9 mouse cellular contexts compared by ENCODE assay signal in the genomic region with DNA sequence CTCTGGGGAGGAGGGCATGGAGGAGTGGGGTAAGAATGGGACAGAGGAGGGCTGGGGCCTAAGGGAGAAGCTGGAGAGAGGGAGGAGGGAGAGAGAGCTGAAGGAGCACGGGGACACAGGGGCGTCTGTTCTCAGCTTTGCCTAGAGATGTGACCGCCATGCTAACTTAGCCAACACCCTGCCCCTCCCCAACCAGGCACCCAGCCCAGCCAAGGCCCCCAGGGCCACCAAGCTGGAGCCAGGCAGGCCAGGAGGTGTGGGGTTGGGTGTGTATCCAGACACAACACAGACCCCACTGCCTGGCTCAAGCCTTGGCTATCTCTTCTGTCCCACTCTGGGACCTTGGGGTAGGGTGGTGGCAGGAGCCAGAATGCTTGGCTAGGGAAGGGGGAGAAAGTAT. TPM values are rescaled to one million over a fixed set of nuclear protein-coding genes. Genes with fewer than 3 reads are reported as not detected.
DNase-seq lines count a peak whose midpoint lies in the region; ATAC-seq and TF ChIP-seq lines count a peak whose summit lies in the region.
"Had no signal": no experiment of that assay in that cellular context is flagged by ENCODE, and none has a peak within 500 bp of the region (broad histone marks: within the 10 kb centered on the region; RNA-seq: fewer than 3 reads in every experiment).

No protein-coding gene starts in this region.

- peaks cover 62% of the 10 kb centered on the region for H3K4me1 ChIP-seq in forebrain, embryonic 15.5 days
- H3K4me1 ChIP-seq in hindbrain, embryonic 13.5 days (replicated peaks) = peaks cover 65% of the 10 kb centered on the region

- H3K27me3 ChIP-seq in C2C12 (ENCODE audit: control insufficient read depth, insufficient read depth, insufficient read length) (no peaks in the 10 kb centered on the region), myocyte (ENCODE audit: control insufficient read depth, insufficient read depth, insufficient read length) (no peaks in the 10 kb centered on the region)
- H3K27me3 ChIP-seq in forebrain, embryonic 15.5 days = no peaks in the 10 kb centered on the region
- H3K27me3 ChIP-seq in hindbrain, embryonic 13.5 days = no peaks in the 10 kb centered on the region

- H3K4me3 ChIP-seq in C2C12 (ENCODE audit: insufficient read depth, poor library complexity, severe bottlenecking) (no peak overlapping the region), myocyte (peak overlapping the region; percentile 85)
- H3K4me3 ChIP-seq in forebrain, embryonic 15.5 days = no peak overlapping the region
- no peak overlapping the region for H3K4me3 ChIP-seq in hindbrain, embryonic 13.5 days
- H3K4me3 ChIP-seq: erythroblast, embryonic 14.5 days had no signal

- 43% methylated on average over 3 of the region's 3 CpGs for WGBS in forebrain, embryonic 15.5 days
- WGBS in hindbrain, embryonic 13.5 days = 41% methylated on average over 3 of the region's 3 CpGs

- peak; percentile 98 for DNase-seq in heart, adult 11 months
- no peak for DNase-seq in heart, adult 8-10 months (ENCODE audit: low spot score)
- DNase-seq in frontal cortex, postnatal 10 days (ENCODE audit: low spot score in 2 of 2) = no peak
- DNase-seq in kidney, adult 11 months = no peak

- peaks cover 91% of the 10 kb centered on the region for H3K79me2 ChIP-seq in C2C12 (ENCODE audit: control insufficient read depth, insufficient read depth)
- H3K79me2 ChIP-seq in myocyte (ENCODE audit: control insufficient read depth, insufficient read depth) = peaks cover 74% of the 10 kb centered on the region

- peak; percentile 30 for TF ChIP-seq POLR2A in myocyte (IDR thresholded peaks at IDR 0.05; ENCODE audit: insufficient read length, low read depth)

- no peaks in the 10 kb centered on the region for H3K9me3 ChIP-seq in forebrain, embryonic 15.5 days
- no peaks in the 10 kb centered on the region for H3K9me3 ChIP-seq in hindbrain, embryonic 13.5 days

- no peak overlapping the region for H3K9ac ChIP-seq in forebrain, embryonic 15.5 days (replicated peaks)
- H3K9ac ChIP-seq in hindbrain, embryonic 13.5 days = 0 out of 2 replicates have a peak overlapping the region, but pooled peaks have one; percentile 19

- TF ChIP-seq CTCF in C2C12 (IDR thresholded peaks at IDR 0.05; ENCODE audit: control insufficient read depth, insufficient read depth, insufficient read length) = no peak

- peaks cover 47% of the 10 kb centered on the region for H3K36me3 ChIP-seq in C2C12 (ENCODE audit: control insufficient read depth, insufficient read depth)
- peaks cover 24% of the 10 kb centered on the region for H3K36me3 ChIP-seq in forebrain, embryonic 15.5 days
- H3K36me3 ChIP-seq in hindbrain, embryonic 13.5 days = peaks cover 32% of the 10 kb centered on the region
- peaks cover 16% of the 10 kb centered on the region for H3K36me3 ChIP-seq in myocyte (ENCODE audit: control insufficient read depth, insufficient read depth)

- H3K27ac ChIP-seq in forebrain, embryonic 15.5 days (replicated peaks) = 0 out of 2 replicates have a peak overlapping the region, but pooled peaks have one; percentile 21
- H3K27ac ChIP-seq in hindbrain, embryonic 13.5 days = peak overlapping the region; percentile 49; the same call in 1 of the 2 replicates

- H3K4me2 ChIP-seq in forebrain, embryonic 15.5 days (replicated peaks) = no peak overlapping the region
- H3K4me2 ChIP-seq in hindbrain, embryonic 13.5 days = peak overlapping the region; percentile 84; the same call in 1 of the 2 replicates
- peak overlapping the region; percentile 94 for H3K4me2 ChIP-seq in myocyte (ENCODE audit: low read depth)

- H3ac ChIP-seq in C2C12 (ENCODE audit: control insufficient read depth, insufficient read length, low read depth) (peak overlapping the region; percentile 54), myocyte (ENCODE audit: control insufficient read depth, insufficient read length) (no peak overlapping the region)

- peaks cover 77% of the 10 kb centered on the region for H3K79me3 ChIP-seq in C2C12 (ENCODE audit: low read depth)

- no peak for ATAC-seq in forebrain, embryonic 15.5 days (replicated peaks)
- ATAC-seq in hindbrain, embryonic 13.5 days (ENCODE audit: low FRiP score) = no peak

TF ChIP-seq in C2C12, 6 proteins besides CTCF, POLR2A, EP300 and RAD21:
- TF ChIP-seq FOSL1 (IDR thresholded peaks at IDR 0.05; ENCODE audit: insufficient read depth, low read length, poor library complexity, severe bottlenecking) (no peak), MYOD1 (IDR thresholded peaks at IDR 0.05; ENCODE audit: control insufficient read depth, insufficient read length, low read depth) (no peak), MAX (IDR thresholded peaks at IDR 0.05) (no peak), CEBPB (IDR thresholded peaks at IDR 0.05; ENCODE audit: low read depth) (no peak), USF1 (IDR thresholded peaks at IDR 0.05; ENCODE audit: low read depth) (no peak)

TF ChIP-seq in myocyte, 11 proteins besides CTCF, POLR2A, EP300 and RAD21:
- TF ChIP-seq E2F4 (IDR thresholded peaks at IDR 0.05; ENCODE audit: insufficient read depth) = no peak
- TF ChIP-seq POLR2AphosphoS2 (IDR thresholded peaks at IDR 0.05; ENCODE audit: insufficient read length, low read depth) = peak; percentile 50
- TF ChIP-seq MYOG (IDR thresholded peaks at IDR 0.05; ENCODE audit: control insufficient read depth in 1 of 3, insufficient read depth in 1 of 3, insufficient read length in 2 of 3, low read depth in 2 of 3) = peak in 1 of 3 experiments; percentile 35

RNA-seq across cellular contexts. Expression of a gene that starts 5.4 kb away (rescaled TPM):
- 10 to 100 TPM; 64.0 to 88.9 (median 74.0) TPM for total RNA-seq in heart, adult 8-10 months (2022)
- 190 TPM for polyA plus RNA-seq in C2C12 (2012; fragmentation: generic; extraction: Trizol)
- 93.1 and 95.7 TPM in 2 replicates for polyA plus RNA-seq in forebrain, embryonic 15.5 days (2015; fragmentation: Nextera tagmentation; extraction: Ambion mirVana)
- polyA plus RNA-seq in hindbrain, embryonic 13.5 days (2015; fragmentation: Nextera tagmentation; extraction: Ambion mirVana) = 101 and 108 TPM in 2 replicates
- 244 TPM for polyA plus RNA-seq in myocyte (2012; fragmentation: generic; extraction: Trizol)

RNA-seq across cellular contexts. Expression of a gene that starts 27.2 kb away (rescaled TPM):
- total RNA-seq in heart, adult 8-10 months (2022) = 10 to 100 TPM; 38.4 to 43.7 (median 43.2) TPM
- 0.26 TPM for polyA plus RNA-seq in C2C12 (2012; fragmentation: generic; extraction: Trizol)
- 3.4 and 3.7 TPM in 2 replicates for polyA plus RNA-seq in forebrain, embryonic 15.5 days (2015; fragmentation: Nextera tagmentation; extraction: Ambion mirVana)
- polyA plus RNA-seq in hindbrain, embryonic 13.5 days (2015; fragmentation: Nextera tagmentation; extraction: Ambion mirVana) = 4.9 and 5.0 TPM in 2 replicates
- polyA plus RNA-seq in myocyte (2012; fragmentation: generic; extraction: Trizol) = 0.26 TPM

RNA-seq across cellular contexts. Expression of a gene that starts 51.1 kb away (rescaled TPM):
- total RNA-seq in heart, adult 8-10 months (2022) = 1 to 10 TPM; 3.0 to 5.1 (median 3.6) TPM
- 6.8 TPM for polyA plus RNA-seq in C2C12 (2012; fragmentation: generic; extraction: Trizol)
- 4.8 and 5.8 TPM in 2 replicates for polyA plus RNA-seq in forebrain, embryonic 15.5 days (2015; fragmentation: Nextera tagmentation; extraction: Ambion mirVana)
- 3.9 and 4.0 TPM in 2 replicates for polyA plus RNA-seq in hindbrain, embryonic 13.5 days (2015; fragmentation: Nextera tagmentation; extraction: Ambion mirVana)
- polyA plus RNA-seq in myocyte (2012; fragmentation: generic; extraction: Trizol) = 5.6 TPM

RNA-seq across cellular contexts. Expression of a gene that starts 52.8 kb away (rescaled TPM):
- 10 to 100 TPM in 1 of 4 experiments, 1 to 10 TPM in 3; 5.0 to 10.3 (median 6.6) TPM for total RNA-seq in heart, adult 8-10 months (2022)
- polyA plus RNA-seq in C2C12 (2012; fragmentation: generic; extraction: Trizol) (108 TPM), myocyte (2012; fragmentation: generic; extraction: Trizol) (68.7 TPM)
- polyA plus RNA-seq in forebrain, embryonic 15.5 days (2015; fragmentation: Nextera tagmentation; extraction: Ambion mirVana) = 2.9 and 3.9 TPM in 2 replicates
- polyA plus RNA-seq in hindbrain, embryonic 13.5 days (2015; fragmentation: Nextera tagmentation; extraction: Ambion mirVana) = 2.3 and 3.3 TPM in 2 replicates
